Mouse (Mus musculus) forebrain, embryonic 11.5 days (tissue): ENCODE results near the gene Ccr8. TPM values are rescaled to one million over a fixed set of nuclear protein-coding genes. Genes with fewer than 3 reads are reported as not detected.

Source experiments
- ATAC-seq: fragments of 200-750 bp; cut with Nextera tagmentation; replicated peaks from 2 replicates; pipeline ENCODE4 v1.8.0; 2017; ENCODE audit warnings: moderate TSS enrichment; ENCODE audit not compliant: low FRiP score
- DNase-seq: peaks from one replicate; pipeline ENCODE4 v3.0.0-alpha.2; 2017; ENCODE audit warnings: low spot score
- H3K27ac ChIP-seq: fragments of 300-500 bp; sonication (generic); 2 replicates; pipeline ENCODE4 v1.5.1; 2014; ENCODE audit warnings: low read depth, low read length
- H3K27me3 ChIP-seq: fragments of 300-500 bp; sonication (generic); 2 replicates; pipeline ENCODE4 v1.6.1; 2014; ENCODE audit warnings: mild to moderate bottlenecking, low read length, mixed read lengths; ENCODE audit not compliant: control insufficient read depth, insufficient read depth
- H3K36me3 ChIP-seq: fragments of 300-500 bp; sonication (generic); 2 replicates; pipeline ENCODE4 v1.6.1; 2014; ENCODE audit warnings: mild to moderate bottlenecking, low read length, moderate library complexity, mixed read lengths; ENCODE audit not compliant: control insufficient read depth, insufficient read depth
- H3K4me1 ChIP-seq: fragments of 300-500 bp; sonication (generic); replicated peaks from 2 replicates; pipeline ENCODE4 v1.6.1; 2014; ENCODE audit warnings: low read length, mixed read lengths; ENCODE audit not compliant: control insufficient read depth, insufficient read depth
- H3K4me2 ChIP-seq: fragments of 300-500 bp; sonication (generic); 2 replicates; pipeline ENCODE4 v1.6.1; 2014; ENCODE audit warnings: low read depth, mild to moderate bottlenecking, low read length, moderate library complexity, mixed read lengths; ENCODE audit not compliant: severe bottlenecking
- H3K4me3 ChIP-seq: fragments of 300-500 bp; sonication (generic); 2 replicates; pipeline ENCODE4 v1.5.1; 2014; ENCODE audit warnings: low read depth, low read length
- H3K9ac ChIP-seq: fragments of 300-500 bp; sonication (generic); 2 replicates; pipeline ENCODE4 v1.6.1; 2014; ENCODE audit warnings: low read length
- H3K9me3 ChIP-seq: fragments of 300-500 bp; sonication (generic); 2 replicates; pipeline ENCODE4 v1.6.1; 2016; ENCODE audit warnings: low read length, mixed read lengths; ENCODE audit not compliant: control insufficient read depth
- WGBS: fragments of 180-500 bp; shearing (Covaris S2); extraction: QIAGEN DNeasy Blood & Tissue Kit; methylation state at CpG from one replicate; pipeline ENCODE4 v1.1.7; 2014; 5-methylcytosine and 5-hydroxymethylcytosine counted together
- polyA plus RNA-seq: library from polyadenylated mRNA; unstranded; fragments of >200 nt; fragmentation: Nextera tagmentation; extraction: Ambion mirVana; gene quantifications from 2 replicates; pipeline ENCODE4 v1.2.1, GENCODE M21; 2014

Gene Ccr8
- polyA plus RNA-seq, result not detected in 2 replicates

GRCm38 (mm10) chr9:120091696-120092238 lies at the start of gene Ccr8:
Gene Ccr8, plus strand, starts transcription at chr9:120092114.
- Histone ChIP-seq H3K4me1 (no peaks in the 10 kb centered on the region), H3K36me3 (no peaks in the 10 kb centered on the region), H3K27ac (no peak within 1 kb of the TSS), H3K4me2 (no peak within 1 kb of the TSS), H3K27me3 (no peaks in the 10 kb centered on the region), H3K4me3 (no peak within 1 kb of the TSS), H3K9me3 (no peaks in the 10 kb centered on the region), H3K9ac (no peak within 1 kb of the TSS)
- ATAC-seq (no peak), DNase-seq (no peak)
- WGBS, result 77% methylated on average over 5 of the region's 5 CpGs

DNA sequence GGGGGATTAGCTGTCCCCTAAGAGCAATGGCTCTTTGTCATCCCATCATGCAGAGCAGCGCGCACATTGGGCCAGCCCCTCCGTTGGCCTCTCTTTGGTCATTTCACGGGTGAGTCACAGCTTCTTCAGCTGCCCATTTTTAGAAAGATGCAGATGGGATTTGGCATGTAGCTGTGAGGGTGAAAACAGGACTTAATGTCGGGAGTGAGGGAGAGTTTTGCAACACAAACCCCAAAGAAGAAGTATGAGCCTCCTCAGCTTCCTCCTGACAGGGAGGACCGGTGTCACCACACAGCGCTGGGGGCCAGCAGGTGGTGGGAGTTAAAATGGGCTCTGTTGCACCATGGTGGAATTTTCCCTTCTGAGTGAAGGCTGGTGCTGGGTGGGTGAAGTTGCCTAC lies 48.8 kb upstream of the Ccr8 start:
- DNase-seq (no peak), ATAC-seq (no peak)
- no peaks in the 10 kb centered on the region for H3K36me3 ChIP-seq
- H3K9ac ChIP-seq, result no peak overlapping the region
- WGBS, result 83% methylated on average over 7 of the region's 7 CpGs
- no peaks in the 10 kb centered on the region for H3K27me3 ChIP-seq
- no peaks in the 10 kb centered on the region for H3K4me1 ChIP-seq
- H3K9me3 ChIP-seq, result no peaks in the 10 kb centered on the region
- H3K4me2 ChIP-seq, result no peak overlapping the region
- no peak overlapping the region for H3K27ac ChIP-seq
- no peak overlapping the region for H3K4me3 ChIP-seq

DNA sequence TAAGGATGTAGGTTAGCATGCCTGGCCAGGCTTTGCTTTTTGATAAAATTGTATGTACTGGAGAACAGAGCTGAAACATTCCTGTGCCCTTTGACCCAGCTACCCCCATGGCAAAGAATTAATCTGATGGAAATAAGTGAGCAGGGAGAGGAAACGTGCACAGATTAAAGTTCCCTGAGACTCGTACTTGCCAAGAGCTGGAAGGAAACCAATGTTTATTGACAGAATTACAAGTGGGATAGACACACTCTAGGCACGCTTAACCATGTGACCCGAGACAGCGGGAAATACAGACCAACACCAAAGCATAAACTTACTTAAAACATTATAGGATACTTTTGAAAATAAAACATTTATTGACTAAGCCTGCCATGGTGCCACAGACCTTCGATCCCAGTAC lies 43.4 kb upstream of the Ccr8 start:
- no peak for DNase-seq
- no peak for ATAC-seq
- Histone ChIP-seq H3K36me3 (no peaks in the 10 kb centered on the region), H3K4me3 (no peak overlapping the region), H3K9me3 (no peaks in the 10 kb centered on the region), H3K4me2 (no peak overlapping the region), H3K27ac (no peak overlapping the region), H3K27me3 (no peaks in the 10 kb centered on the region), H3K9ac (no peak overlapping the region), H3K4me1 (no peaks in the 10 kb centered on the region)
- WGBS, result 76% methylated on average over 6 of the region's 6 CpGs

DNA sequence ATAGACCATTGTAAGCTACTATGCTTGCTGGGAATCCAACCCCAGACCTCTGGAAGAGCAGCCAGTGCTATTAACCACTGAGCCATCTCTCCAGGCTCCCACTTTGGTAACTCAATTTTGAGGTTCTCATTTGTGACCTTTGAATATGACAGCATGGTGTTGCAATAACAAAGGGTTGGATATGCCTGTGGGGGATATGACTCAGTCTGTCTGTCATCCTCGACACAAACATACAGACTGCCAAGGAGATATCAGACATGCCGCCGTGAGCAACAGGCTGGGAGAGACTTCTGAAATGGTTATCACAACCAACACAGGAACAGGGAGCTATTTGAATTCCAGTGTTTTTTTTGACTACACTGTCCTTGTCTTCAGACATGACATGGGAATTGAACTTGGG lies 42.5 kb upstream of the Ccr8 start:
- DNase-seq, result no peak
- ATAC-seq, result no peak
- Histone ChIP-seq H3K27me3 (no peaks in the 10 kb centered on the region), H3K9ac (no peak overlapping the region), H3K4me1 (no peaks in the 10 kb centered on the region), H3K4me2 (no peak overlapping the region), H3K36me3 (no peaks in the 10 kb centered on the region), H3K4me3 (no peak overlapping the region), H3K9me3 (no peaks in the 10 kb centered on the region), H3K27ac (no peak overlapping the region)
- 75% methylated on average over 3 of the region's 3 CpGs for WGBS

- no peak for ATAC-seq
- Histone ChIP-seq H3K4me2 (no peak overlapping the region), H3K9me3 (no peaks in the 10 kb centered on the region), H3K4me3 (no peak overlapping the region), H3K27me3 (no peaks in the 10 kb centered on the region), H3K4me1 (no peaks in the 10 kb centered on the region), H3K9ac (0 out of 2 replicates have a peak overlapping the region, but pooled peaks have one; percentile 20), H3K27ac (no peak overlapping the region), H3K36me3 (no peaks in the 10 kb centered on the region)
- 49% methylated on average over 8 of the region's 8 CpGs for WGBS
- no peak for DNase-seq
These were observed 37.2 kb upstream of the Ccr8 start for GRCm38 (mm10) chr9:120054545-120055277.

DNA sequence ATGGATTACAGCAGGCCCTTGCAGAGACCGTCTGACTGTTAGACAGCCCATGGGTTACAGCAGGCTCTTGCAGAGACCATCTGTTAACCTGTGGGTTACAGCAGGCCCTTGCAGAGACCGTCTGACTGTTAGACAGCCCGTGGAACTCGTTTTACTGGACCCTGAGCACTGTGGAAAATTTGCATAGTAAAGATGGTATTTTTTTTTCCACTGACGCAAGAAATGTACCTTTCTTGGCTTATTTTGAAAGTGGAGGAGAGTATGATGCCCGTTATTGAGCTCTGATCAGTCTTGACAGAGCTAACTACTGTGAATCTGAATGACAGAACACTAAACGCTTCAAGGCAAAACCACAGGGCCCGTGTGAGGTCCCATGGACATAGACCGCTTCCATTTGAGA lies 35.7 kb upstream of the Ccr8 start:
- DNase-seq (no peak), ATAC-seq (no peak)
- H3K4me1 ChIP-seq, result no peaks in the 10 kb centered on the region
- H3K4me3 ChIP-seq, result no peak overlapping the region
- no peaks in the 10 kb centered on the region for H3K9me3 ChIP-seq
- 84% methylated on average over 9 of the region's 9 CpGs for WGBS
- H3K4me2 ChIP-seq, result no peak overlapping the region
- H3K36me3 ChIP-seq, result no peaks in the 10 kb centered on the region
- H3K9ac ChIP-seq, result no peak overlapping the region
- H3K27me3 ChIP-seq, result no peaks in the 10 kb centered on the region
- no peak overlapping the region for H3K27ac ChIP-seq

- no peak for ATAC-seq
- no peak overlapping the region for H3K4me2 ChIP-seq
- H3K27me3 ChIP-seq, result no peaks in the 10 kb centered on the region
- 78% methylated on average over 3 of the region's 3 CpGs for WGBS
- no peaks in the 10 kb centered on the region for H3K4me1 ChIP-seq
- DNase-seq, result no peak
- no peak overlapping the region for H3K27ac ChIP-seq
- H3K9ac ChIP-seq, result no peak overlapping the region
- H3K36me3 ChIP-seq, result no peaks in the 10 kb centered on the region
- no peaks in the 10 kb centered on the region for H3K9me3 ChIP-seq
- no peak overlapping the region for H3K4me3 ChIP-seq
These were observed 33.2 kb upstream of the Ccr8 start for GRCm38 (mm10) chr9:120058730-120059129.

DNA sequence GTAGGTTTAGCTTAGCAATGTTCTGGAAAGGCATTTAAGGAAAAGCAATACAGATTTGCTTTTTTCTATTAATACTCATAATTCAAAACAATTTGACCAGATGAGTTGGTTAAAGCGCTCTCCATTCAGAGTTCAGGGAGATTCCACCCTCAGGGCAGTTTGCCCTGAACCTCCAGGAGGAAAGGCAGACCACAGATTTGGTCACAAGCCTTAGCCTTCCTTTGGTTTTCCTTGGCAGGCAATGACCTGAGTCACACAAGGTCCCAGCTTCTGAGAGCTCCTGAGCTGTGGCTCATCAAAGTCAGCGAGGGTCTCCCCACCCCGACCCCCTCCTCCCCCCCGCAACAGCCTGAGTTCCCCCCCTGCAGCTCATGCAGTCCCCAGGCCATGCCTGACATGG lies 27.6 kb upstream of the Ccr8 start:
- Histone ChIP-seq H3K36me3 (no peaks in the 10 kb centered on the region), H3K27ac (no peak overlapping the region), H3K9me3 (no peaks in the 10 kb centered on the region), H3K4me1 (no peaks in the 10 kb centered on the region), H3K4me3 (no peak overlapping the region), H3K4me2 (no peak overlapping the region), H3K27me3 (no peaks in the 10 kb centered on the region), H3K9ac (no peak overlapping the region)
- WGBS, result 80% methylated on average over 4 of the region's 4 CpGs
- DNase-seq (no peak), ATAC-seq (no peak)

DNA sequence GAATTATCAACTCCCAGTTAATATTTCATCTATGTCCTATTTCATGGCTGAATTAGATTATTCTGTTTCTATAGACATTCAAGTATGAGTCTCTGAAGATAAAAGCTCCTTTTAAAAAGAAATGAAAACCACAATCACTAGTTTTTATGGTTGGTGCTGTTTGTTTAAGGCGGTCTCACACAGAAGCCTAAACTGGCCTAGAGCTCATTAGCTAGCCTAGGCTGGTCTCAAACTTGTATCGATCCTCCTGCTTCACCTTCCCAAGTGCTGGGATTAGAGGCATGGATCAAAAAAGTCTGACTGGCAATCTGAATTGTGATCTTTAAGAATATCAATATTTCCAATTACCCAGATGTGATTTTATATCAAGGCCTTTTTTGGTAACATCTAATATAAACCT lies 24.3 kb upstream of the Ccr8 start:
- ATAC-seq (no peak), DNase-seq (no peak)
- WGBS, result 91% methylated on average over 2 of the region's 2 CpGs
- H3K9me3 ChIP-seq, result no peaks in the 10 kb centered on the region
- no peak overlapping the region for H3K4me3 ChIP-seq
- no peaks in the 10 kb centered on the region for H3K27me3 ChIP-seq
- H3K4me2 ChIP-seq, result no peak overlapping the region
- no peak overlapping the region for H3K27ac ChIP-seq
- H3K9ac ChIP-seq, result no peak overlapping the region
- H3K36me3 ChIP-seq, result no peaks in the 10 kb centered on the region
- H3K4me1 ChIP-seq, result no peaks in the 10 kb centered on the region
